ENCODE assay signal across 20 mouse cellular contexts in the genomic region with DNA sequence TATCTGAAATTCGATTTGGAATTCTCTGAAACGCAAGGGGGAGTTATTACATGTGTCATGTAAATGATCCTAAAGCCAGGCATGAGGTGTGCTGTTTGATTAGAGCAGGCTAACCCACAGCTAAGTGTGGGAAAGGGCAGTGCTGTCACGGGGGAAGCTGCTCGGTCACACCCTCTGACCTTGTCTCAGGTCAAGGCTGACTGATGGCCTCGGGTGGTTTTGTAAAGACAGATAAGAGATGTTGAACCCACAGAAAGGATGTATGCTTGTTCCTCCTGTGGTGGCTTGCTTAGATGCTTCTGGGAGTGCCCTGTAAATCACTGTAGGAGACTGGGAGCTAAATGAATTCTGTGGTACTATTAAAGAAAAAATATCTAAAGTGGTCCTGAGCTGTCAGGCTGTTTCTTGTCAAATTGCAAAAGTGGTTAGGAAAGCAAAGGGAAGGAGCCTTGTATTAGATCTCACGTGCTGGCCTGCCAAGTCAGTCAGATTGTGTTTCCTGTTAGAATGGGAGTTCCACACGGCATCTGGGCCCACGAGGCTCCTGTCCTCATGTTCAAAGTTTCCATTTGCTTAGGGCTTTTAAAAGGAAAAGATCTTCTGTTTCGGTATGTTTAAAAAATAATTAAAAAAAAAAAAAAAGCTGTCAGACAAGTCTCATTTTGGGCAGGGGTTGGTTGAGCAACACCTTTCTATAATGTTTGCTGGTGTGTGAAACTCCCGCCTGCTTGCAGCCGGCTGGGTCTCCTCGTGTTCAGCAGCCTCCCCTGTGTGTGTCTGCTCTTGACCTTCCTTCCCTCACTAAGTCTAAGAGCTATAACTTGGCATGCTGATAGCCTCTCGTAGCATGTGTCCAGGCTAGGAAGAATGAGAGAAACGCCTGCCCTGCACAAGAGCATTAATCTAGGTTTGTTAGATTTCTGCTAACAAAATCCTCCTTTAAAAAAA. TPM values are rescaled to one million over a fixed set of nuclear protein-coding genes. Genes with fewer than 3 reads are reported as not detected.
A peak's percentile ranks its signal among the peaks of the same experiment; 100 is the strongest.
DNase-seq lines count a peak whose midpoint lies in the region; ATAC-seq and TF ChIP-seq lines count a peak whose summit lies in the region.
"Had no signal": no experiment of that assay in that cellular context is flagged by ENCODE, and none has a peak within 500 bp of the region (broad histone marks: within the 10 kb centered on the region; RNA-seq: fewer than 3 reads in every experiment).

No protein-coding gene starts in this region.

- H3K9ac ChIP-seq in embryonic facial prominence, embryonic 13.5 days: no peak overlapping the region
- no peak overlapping the region for H3K9ac ChIP-seq in lung, embryonic 14.5 days
- H3K9ac ChIP-seq in stomach, embryonic 16.5 days (ENCODE audit: low read length): no peak overlapping the region
- H3K9ac ChIP-seq: hindbrain, embryonic 13.5 days had no signal

- no peak overlapping the region for H3K4me3 ChIP-seq in embryonic facial prominence, embryonic 13.5 days
- no peak overlapping the region for H3K4me3 ChIP-seq in embryonic facial prominence, embryonic 10.5 days
- H3K4me3 ChIP-seq in lung, embryonic 14.5 days (ENCODE audit: low read depth, low read length): no peak overlapping the region
- no peak overlapping the region for H3K4me3 ChIP-seq in stomach, embryonic 16.5 days (replicated peaks; ENCODE audit: low read length)
- H3K4me3 ChIP-seq: erythroblast, embryonic 14.5 days; heart, adult 2 months; hindbrain, embryonic 13.5 days had no signal

- no peak overlapping the region for H3K4me2 ChIP-seq in embryonic facial prominence, embryonic 13.5 days
- H3K4me2 ChIP-seq in lung, embryonic 14.5 days: no peak overlapping the region
- H3K4me2 ChIP-seq in stomach, embryonic 16.5 days (ENCODE audit: low read depth, low read length): no peak overlapping the region
- H3K4me2 ChIP-seq: hindbrain, embryonic 13.5 days had no signal

- no peaks in the 10 kb centered on the region for H3K27me3 ChIP-seq in embryonic facial prominence, embryonic 13.5 days
- H3K27me3 ChIP-seq in embryonic facial prominence, embryonic 10.5 days (replicated peaks; ENCODE audit: low read depth, poor library complexity, severe bottlenecking): no peaks in the 10 kb centered on the region
- no peaks in the 10 kb centered on the region for H3K27me3 ChIP-seq in lung, embryonic 14.5 days (ENCODE audit: insufficient read depth, low read length)
- H3K27me3 ChIP-seq in stomach, embryonic 16.5 days (ENCODE audit: control insufficient read depth, insufficient read depth, low read length): no peaks in the 10 kb centered on the region
- H3K27me3 ChIP-seq: hindbrain, embryonic 13.5 days had no signal

- no peak for ATAC-seq in embryonic facial prominence, embryonic 13.5 days (ENCODE audit: insufficient number of reproducible peaks, insufficient read depth, low FRiP score, low TSS enrichment, low read depth)
- ATAC-seq in lung, embryonic 14.5 days (ENCODE audit: insufficient read depth): no peak
- 0 out of 2 replicates have a peak, but pooled peaks have one; percentile 28 for ATAC-seq in erythroid progenitor cell, adult 5-6 weeks (replicated peaks; ENCODE audit: low FRiP score, poor library complexity, severe bottlenecking)
- no peak for ATAC-seq in stomach, embryonic 16.5 days (ENCODE audit: insufficient read depth, low FRiP score)
- ATAC-seq: intestine, embryonic 16.5 days had no signal

- H3K9me3 ChIP-seq in embryonic facial prominence, embryonic 13.5 days: no peaks in the 10 kb centered on the region
- H3K9me3 ChIP-seq in embryonic facial prominence, embryonic 10.5 days: no peaks in the 10 kb centered on the region
- H3K9me3 ChIP-seq in lung, embryonic 14.5 days (ENCODE audit: low read depth, low read length): no peaks in the 10 kb centered on the region
- H3K9me3 ChIP-seq in stomach, embryonic 16.5 days (replicated peaks; ENCODE audit: control insufficient read depth, low read length): no peaks in the 10 kb centered on the region
- H3K9me3 ChIP-seq: hindbrain, embryonic 13.5 days had no signal

- peak overlapping the region; percentile 33; the same call in 1 of the 2 replicates for H3K27ac ChIP-seq in embryonic facial prominence, embryonic 13.5 days
- no peak overlapping the region for H3K27ac ChIP-seq in embryonic facial prominence, embryonic 10.5 days (replicated peaks)
- peak overlapping the region; percentile 28; the same call in 1 of the 2 replicates for H3K27ac ChIP-seq in lung, embryonic 14.5 days (ENCODE audit: low read depth)
- peak overlapping the region; percentile 39 for H3K27ac ChIP-seq in stomach, embryonic 16.5 days (ENCODE audit: low read length)
- H3K27ac ChIP-seq: heart, adult 2 months; hindbrain, embryonic 13.5 days had no signal

- DNase-seq in embryonic facial prominence, embryonic 10.5 days (ENCODE audit: low spot score): no peak
- DNase-seq in lung, embryonic 14.5 days: peak; percentile 32
- DNase-seq in lung, postnatal 14 days: no peak
- DNase-seq in cerebellum, adult 9-11 months: no peak
- DNase-seq in left cerebral cortex, adult 11 months (ENCODE audit: low spot score): no peak
- DNase-seq: adrenal gland, postnatal 10 days; cerebellum, adult 8-10 months; embryo, embryonic 11 days; heart, adult 2 months; kidney, postnatal 36 days; lung, postnatal 10 days; midbrain, embryonic 14.5 days; right cerebral cortex, postnatal 25 days; thymus, adult 2 months had no signal

- H3K4me1 ChIP-seq in embryonic facial prominence, embryonic 13.5 days: peaks cover 11% of the 10 kb centered on the region; the same call in 1 of the 2 replicates
- H3K4me1 ChIP-seq in embryonic facial prominence, embryonic 10.5 days: peaks cover 7% of the 10 kb centered on the region; the same call in 1 of the 2 replicates
- H3K4me1 ChIP-seq in lung, embryonic 14.5 days (ENCODE audit: insufficient read depth): no peaks in the 10 kb centered on the region
- H3K4me1 ChIP-seq in stomach, embryonic 16.5 days (ENCODE audit: control insufficient read depth, insufficient read depth, low read length): peaks cover 9% of the 10 kb centered on the region; the same call in 1 of the 2 replicates

- no peak for TF ChIP-seq CTCF in lung, embryonic 14.5 days (IDR thresholded peaks at IDR 0.05; ENCODE audit: low read depth)

- WGBS in embryonic facial prominence, embryonic 13.5 days: 69% methylated on average over 14 of the region's 14 CpGs
- WGBS in embryonic facial prominence, embryonic 10.5 days: 84% methylated on average over 14 of the region's 14 CpGs
- 51% methylated on average over 14 of the region's 14 CpGs for WGBS in lung, embryonic 14.5 days
- 49% methylated on average over 14 of the region's 14 CpGs for WGBS in stomach, embryonic 16.5 days

- H3K36me3 ChIP-seq in embryonic facial prominence, embryonic 13.5 days: peaks cover 71% of the 10 kb centered on the region
- H3K36me3 ChIP-seq in embryonic facial prominence, embryonic 10.5 days (replicated peaks): peaks cover 82% of the 10 kb centered on the region
- H3K36me3 ChIP-seq in lung, embryonic 14.5 days (ENCODE audit: insufficient read depth): peaks cover 68% of the 10 kb centered on the region
- peaks cover 23% of the 10 kb centered on the region for H3K36me3 ChIP-seq in stomach, embryonic 16.5 days (ENCODE audit: control insufficient read depth, insufficient read depth, low read length)

RNA-seq across cellular contexts. Expression of gene Cnn3, which starts 32.5 kb away (rescaled TPM):
- 793 and 938 TPM in 2 replicates for polyA plus RNA-seq in embryonic facial prominence, embryonic 13.5 days (2015; fragmentation: Nextera tagmentation; extraction: Ambion mirVana)
- 864 and 874 TPM in 2 replicates for polyA plus RNA-seq in embryonic facial prominence, embryonic 10.5 days (2016; fragmentation: Nextera tagmentation; extraction: Ambion mirVana)
- polyA plus RNA-seq in lung, embryonic 14.5 days (2014; fragmentation: Nextera tagmentation; extraction: Ambion mirVana): 671 and 678 TPM in 2 replicates
- total RNA-seq in erythroid progenitor cell, adult 5-6 weeks (2015; ENCODE audit: low replicate concordance): 9.7 and 41.1 TPM in 2 replicates
- 13.6 and 36.1 TPM in 2 replicates for total RNA-seq in erythroid progenitor cell, adult 5-6 weeks (2017; ENCODE audit: low replicate concordance)
- polyA plus RNA-seq in stomach, embryonic 16.5 days (2015; fragmentation: Nextera tagmentation; extraction: Ambion mirVana): 525 and 535 TPM in 2 replicates
